Mouse (Mus musculus): ENCODE measurements around the gene Limd2. TPM values are rescaled to one million over a fixed set of nuclear protein-coding genes. Genes with fewer than 3 reads are reported as not detected.

Gene Limd2
- polyA plus RNA-seq, 1 experiment = 86.0 TPM

DNA sequence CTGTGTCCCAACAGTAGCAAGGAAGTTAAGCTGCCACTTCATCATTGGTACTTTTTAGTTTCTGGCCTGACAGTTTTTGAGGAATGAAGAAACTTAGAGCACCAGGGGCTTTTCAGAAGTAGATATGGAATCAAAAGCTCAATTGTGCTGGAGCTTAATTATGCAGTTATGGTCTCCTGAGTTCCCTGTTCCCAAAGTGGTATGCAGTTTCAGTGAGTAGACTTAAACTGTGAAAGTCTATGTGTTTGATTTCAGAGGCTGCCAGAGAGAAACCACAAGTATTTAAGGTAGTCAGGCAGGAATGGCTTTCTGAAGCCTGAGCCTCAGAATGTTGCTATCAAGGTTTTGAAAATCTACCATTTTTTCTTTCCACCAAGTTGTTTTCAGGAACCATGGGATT is 49.0 kb downstream of the Limd2 start:
- Histone ChIP-seq H3K4me3 (ENCODE audit: insufficient read depth, low read length) (no peak overlapping the region), H3K27ac (ENCODE audit: insufficient read depth, low read length) (no peak overlapping the region), H3K4me1 (ENCODE audit: control insufficient read depth, insufficient read depth, low read length) (no peaks in the 10 kb centered on the region)
- no peak for TF ChIP-seq POLR2A (IDR thresholded peaks at IDR 0.05; ENCODE audit: extremely low read depth, insufficient read depth, low read length)
- no peak for TF ChIP-seq CTCF (IDR thresholded peaks at IDR 0.05; ENCODE audit: extremely low read depth, insufficient read depth, low read length)

Other genes starting within 250 kb of the Limd2 start
- 66.6 and 67.1 TPM in 2 replicates for gene Cyb561, start 207.5 kb downstream of the Limd2 start, polyA plus RNA-seq (2012; rRNA removed)
- gene Ace, start 192.9 kb downstream of the Limd2 start, polyA plus RNA-seq (2012; rRNA removed) = 8.7 and 9.3 TPM in 2 replicates
- not detected in 2 replicates for gene Ace3, start 166.2 kb downstream of the Limd2 start, polyA plus RNA-seq (2012; rRNA removed)
- 1.4 and 1.5 TPM in 2 replicates for gene Kcnh6, start 152.7 kb downstream of the Limd2 start, polyA plus RNA-seq (2012; rRNA removed)
- gene Dcaf7, start 124.0 kb downstream of the Limd2 start, polyA plus RNA-seq (2012; rRNA removed) = 111 and 115 TPM in 2 replicates
- gene Taco1, start 94.8 kb downstream of the Limd2 start, polyA plus RNA-seq (2012; rRNA removed) = 11.9 and 12.4 TPM in 2 replicates
- gene Map3k3, start 76.2 kb downstream of the Limd2 start, polyA plus RNA-seq (2012; rRNA removed) = 32.3 and 33.2 TPM in 2 replicates
- not detected in 2 replicates for gene Gm10840, start within 50 bp of the Limd2 start, polyA plus RNA-seq (2012; rRNA removed)
- gene Strada, start 41.3 kb upstream of the Limd2 start, polyA plus RNA-seq (2012; rRNA removed) = 51.9 and 55.2 TPM in 2 replicates
- 68.3 and 83.3 TPM in 2 replicates for gene Ccdc47, start 55.5 kb upstream of the Limd2 start, polyA plus RNA-seq (2012; rRNA removed)
- 41.6 and 43.7 TPM in 2 replicates for gene Ddx42, start 56.1 kb upstream of the Limd2 start, polyA plus RNA-seq (2012; rRNA removed)
- 23.8 and 24.6 TPM in 2 replicates for gene Ftsj3, start 95.2 kb upstream of the Limd2 start, polyA plus RNA-seq (2012; rRNA removed)
- gene Psmc5, start 95.3 kb upstream of the Limd2 start, polyA plus RNA-seq (2012; rRNA removed) = 244 and 245 TPM in 2 replicates
- 32.3 and 33.8 TPM in 2 replicates for gene Smarcd2, start 112.1 kb upstream of the Limd2 start, polyA plus RNA-seq (2012; rRNA removed)
- 0.11 and 0.13 TPM in 2 replicates for gene Tcam1, start 115.8 kb upstream of the Limd2 start, polyA plus RNA-seq (2012; rRNA removed)
- not detected in 2 replicates for gene Gh, start 141.0 kb upstream of the Limd2 start, polyA plus RNA-seq (2012; rRNA removed)
- 0.44 and 0.87 TPM in 2 replicates for gene Cd79b, start 153.9 kb upstream of the Limd2 start, polyA plus RNA-seq (2012; rRNA removed)
- gene Scn4a, start 192.4 kb upstream of the Limd2 start, polyA plus RNA-seq (2012; rRNA removed) = 0.02 and 0.04 TPM in 2 replicates
- gene Prr29, start 204.6 kb upstream of the Limd2 start, polyA plus RNA-seq (2012; rRNA removed) = 0.28 and 0.88 TPM in 2 replicates
- gene Icam2, start 227.2 kb upstream of the Limd2 start, polyA plus RNA-seq (2012; rRNA removed) = 6.8 and 9.5 TPM in 2 replicates